Mouse (Mus musculus) CH12.LX (cell line): ENCODE data around the gene Tmeff2. TPM values are rescaled to one million over a fixed set of nuclear protein-coding genes. Genes with fewer than 3 reads are reported as not detected.

ENCODE experiments used
- DNase-seq: peaks from one replicate; pipeline ENCODE4 v3.0.0-alpha.2; 2013; ENCODE audit errors: extremely low read depth
- H3K27ac ChIP-seq: 2 replicates; pipeline ENCODE4 v1.5.1; 2012; ENCODE audit warnings: low read depth, mild to moderate bottlenecking, control low read depth, moderate library complexity; ENCODE audit not compliant: insufficient read depth
- H3K27me3 ChIP-seq: replicated peaks from 2 replicates; pipeline ENCODE3; 2012; ENCODE audit warnings: inconsistent platforms
- H3K36me3 ChIP-seq, 2 experiments: replicated peaks in 1 of 2; 2 replicates each; pipeline versions ENCODE3 to v1.6.1; 2012; ENCODE audit warnings: inconsistent platforms in 1 of 2, low read length in 1 of 2, mild to moderate bottlenecking in 1 of 2, mixed read lengths in 1 of 2, moderate library complexity in 1 of 2; ENCODE audit not compliant: control insufficient read depth in 1 of 2, insufficient read depth in 1 of 2
- H3K4me1 ChIP-seq, 2 experiments: 2 replicates each; pipeline ENCODE4 v1.6.1; 2012; ENCODE audit warnings: inconsistent platforms in 1 of 2, moderate library complexity in 1 of 2; ENCODE audit not compliant: insufficient read depth in 2 of 2, control insufficient read depth in 1 of 2
- H3K4me2 ChIP-seq: 2 replicates; pipeline ENCODE4 v1.6.1; 2012; ENCODE audit warnings: low read depth, mild to moderate bottlenecking, control low read depth; ENCODE audit not compliant: poor library complexity, insufficient read depth, severe bottlenecking
- H3K4me3 ChIP-seq, 3 experiments: fragments of 150-350 bp in 1 of 3; sonication (generic) in 1 of 3; replicated peaks in 1 of 3; 2 replicates each; pipeline versions ENCODE3 to v1.5.1; 2011 to 2012; ENCODE audit warnings: low read depth in 2 of 3, low read length in 2 of 3, mild to moderate bottlenecking in 2 of 3, moderate library complexity in 2 of 3, control low read depth in 1 of 3, improper control_type of control experiment in 1 of 3, inconsistent platforms in 1 of 3, mixed read lengths in 1 of 3; ENCODE audit not compliant: poor library complexity in 1 of 3
- H3K79me2 ChIP-seq: replicated peaks from 2 replicates; pipeline ENCODE4 v1.6.1; 2012; ENCODE audit warnings: mild to moderate bottlenecking, moderate library complexity; ENCODE audit not compliant: control insufficient read depth, poor library complexity, insufficient read depth, severe bottlenecking; ENCODE audit errors: extremely low read depth
- H3K9ac ChIP-seq: 2 replicates; pipeline ENCODE4 v1.6.1; 2012; ENCODE audit warnings: low read depth, mild to moderate bottlenecking, control low read depth, moderate library complexity; ENCODE audit not compliant: insufficient read depth
- H3K9me3 ChIP-seq: replicated peaks from 2 replicates; pipeline ENCODE3; 2012; ENCODE audit warnings: low read length, inconsistent platforms, mixed read lengths
- BHLHE40 ChIP-seq: IDR thresholded peaks from 2 replicates; pipeline ENCODE4 v1.6.1; 2011; ENCODE audit warnings: mild to moderate bottlenecking, low read depth, low read length, improper control_type of control experiment
- CHD2 ChIP-seq: IDR thresholded peaks from 2 replicates; pipeline ENCODE4 v1.6.1; 2011; ENCODE audit warnings: low read length, improper control_type of control experiment
- CTCF ChIP-seq, 2 experiments: IDR thresholded peaks in 1 of 2; conservative IDR thresholded peaks in 1 of 2; 2 replicates each; pipeline ENCODE4 v1.5.1; 2011 to 2012; ENCODE audit warnings: low read depth in 2 of 2, low read length in 2 of 2, improper control_type of control experiment in 1 of 2, inconsistent platforms in 1 of 2, mild to moderate bottlenecking in 1 of 2, moderate library complexity in 1 of 2
- ELF1 ChIP-seq: IDR thresholded peaks from 2 replicates; pipeline ENCODE4 v1.6.1; 2014; ENCODE audit warnings: low read depth, mild to moderate bottlenecking, inconsistent platforms, low read length, improper control_type of control experiment
- GABPA ChIP-seq: IDR thresholded peaks from 2 replicates; pipeline ENCODE4 v1.6.1; 2012; ENCODE audit warnings: low read depth, low read length, improper control_type of control experiment, inconsistent platforms; ENCODE audit not compliant: insufficient replicate concordance
- JUN ChIP-seq: IDR thresholded peaks from 2 replicates; pipeline ENCODE4 v1.6.1; 2011; ENCODE audit warnings: low read depth, mild to moderate bottlenecking, low read length, improper control_type of control experiment, moderate library complexity; ENCODE audit not compliant: insufficient read depth
- KAT2A ChIP-seq: IDR thresholded peaks from 2 replicates; pipeline ENCODE4 v1.6.1; 2012; ENCODE audit warnings: low read length, improper control_type of control experiment, inconsistent platforms; ENCODE audit not compliant: insufficient replicate concordance
- MAX ChIP-seq: IDR thresholded peaks from 2 replicates; pipeline ENCODE4 v1.6.1; 2011; ENCODE audit warnings: low read length, improper control_type of control experiment
- MEF2A ChIP-seq: IDR thresholded peaks from 2 replicates; pipeline ENCODE4 v1.6.1; 2014; ENCODE audit warnings: low read depth, mild to moderate bottlenecking, inconsistent platforms, low read length, improper control_type of control experiment, borderline replicate concordance
- SIN3A ChIP-seq: IDR thresholded peaks from 2 replicates; pipeline ENCODE4 v1.6.1; 2012; ENCODE audit warnings: low read length, improper control_type of control experiment, inconsistent platforms
- ZC3H11A ChIP-seq: IDR thresholded peaks from 2 replicates; pipeline ENCODE4 v1.6.1; 2012; ENCODE audit warnings: low read depth, mild to moderate bottlenecking, inconsistent platforms, low read length, improper control_type of control experiment
- ZNF384 ChIP-seq: IDR thresholded peaks from 2 replicates; pipeline ENCODE4 v1.6.1; 2012; ENCODE audit warnings: low read depth, low read length, improper control_type of control experiment, inconsistent platforms
- dilution Hi-C: fragments of 300-500 bp; cut with MboI; formaldehyde crosslinking; loops from 2 replicates; pipeline ENCODE4 v1.14.3; 2020; ENCODE audit warnings: low sequenced_read_pairs; ENCODE audit not compliant: extremely low pct_unique_long_range_greater_than_20kb, extremely low pct_ligation_motif_present
- in situ Hi-C: fragments of 300-500 bp; cut with MboI; formaldehyde crosslinking; loops from 3 replicates; pipeline ENCODE4 v1.14.3; 2019; ENCODE audit warnings: low sequenced_read_pairs, low pct_ligation_motif_present, low pct_unique_long_range_greater_than_20kb, mixed read lengths
- polyA plus RNA-seq: library from polyadenylated mRNA; unstranded; fragments of >175 nt; gene quantifications from 2 replicates; pipeline ENCODE4 v1.2.1, GENCODE M21; 2012; ENCODE audit warnings: low read depth; ENCODE audit not compliant: insufficient read length
- total RNA-seq, 2 experiments: library from RNA; depleted of rRNA; stranded (reverse); fragments of 300-350 nt in 1 of 2; fragments of >200 nt in 1 of 2; gene quantifications; 2 replicates each; pipeline ENCODE4 v1.2.3; 2012 to 2014

The Tmeff2 gene
- total and polyA plus RNA-seq, 3 experiments: not detected

- Histone ChIP-seq H3K4me2 (peak overlapping the region; percentile 48), H3K27ac (peak overlapping the region; percentile 56), H3K4me1 (peaks cover 0 to 2% of the 10 kb centered on the region in 2 experiments; a peak in 1 of 4 replicates), H3K27me3 (no peaks in the 10 kb centered on the region), H3K4me3 (no peak overlapping the region), H3K9ac (no peak overlapping the region), H3K9me3 (no peaks in the 10 kb centered on the region), H3K36me3 (no peaks in the 10 kb centered on the region), H3K79me2 (no peaks in the 10 kb centered on the region)
- DNase-seq: peak; percentile 2
- in situ Hi-C loops (no loop called here), dilution Hi-C loops (no loop called here)
- TF ChIP-seq JUN: 0 out of 2 replicates have a peak, but pooled peaks have one; percentile 8
- no peak for TF ChIP-seq KAT2A
- TF ChIP-seq CHD2: no peak
- peak; percentile 45; the same call in 1 of the 2 replicates for TF ChIP-seq BHLHE40
- TF ChIP-seq CTCF (conservative IDR thresholded peaks at IDR 0.05 in 1 of 2, IDR thresholded peaks at IDR 0.05 in 1 of 2; ENCODE audit: low read depth in 2 of 2, low read length in 2 of 2): no peak
- TF ChIP-seq MEF2A: peak; percentile 29; the same call in 1 of the 2 replicates
- TF ChIP-seq ZNF384: no peak
- TF ChIP-seq ELF1: no peak
Observed at GRCm38 (mm10) chr1:51217227-51217626, 316.8 kb downstream of the Tmeff2 start.

- Histone ChIP-seq H3K9ac (no peak overlapping the region), H3K4me1 (peaks cover 0 to 4% of the 10 kb centered on the region in 2 experiments; a peak in 1 of 4 replicates), H3K4me2 (peak overlapping the region; percentile 11; the same call in 1 of the 2 replicates), H3K79me2 (no peaks in the 10 kb centered on the region), H3K9me3 (no peaks in the 10 kb centered on the region), H3K27ac (no peak overlapping the region), H3K4me3 (no peak overlapping the region), H3K36me3 (no peaks in the 10 kb centered on the region), H3K27me3 (no peaks in the 10 kb centered on the region)
- dilution Hi-C loops (no loop called here), in situ Hi-C loops (no loop called here)
- TF ChIP-seq GABPA (no peak), KAT2A (no peak), SIN3A (no peak), MAX (no peak), ZC3H11A (no peak)
- DNase-seq: no peak
Observed at GRCm38 (mm10) chr1:51225156-51225555, 324.7 kb downstream of the Tmeff2 start.
